Mouse (Mus musculus) megakaryocyte-erythroid progenitor cell, adult 5-6 weeks (primary cell): ENCODE measurements around the gene Nfya. TPM values are rescaled to one million over a fixed set of nuclear protein-coding genes. Genes with fewer than 3 reads are reported as not detected.

Experiments used
- ATAC-seq: replicated peaks from 2 replicates; pipeline ENCODE4 v1.8.0; 2016; ENCODE audit warnings: mild to moderate bottlenecking, inconsistent platforms; ENCODE audit not compliant: severe bottlenecking, poor library complexity, low FRiP score, low TSS enrichment
- total RNA-seq, 2 experiments: library from RNA; stranded (forward) in 1 of 2; stranded (reverse) in 1 of 2; fragments of 200-1000, 215-1000 nt in 1 of 2; fragments of >200 nt in 1 of 2; fragmentation: Nextera tagmentation in 1 of 2; gene quantifications; 2 replicates each; pipeline ENCODE4 v1.2.3; 2014 to 2017

The Nfya gene
- total RNA-seq, 2 experiments from 2014 or later: 55.7 to 89.3 TPM

DNA sequence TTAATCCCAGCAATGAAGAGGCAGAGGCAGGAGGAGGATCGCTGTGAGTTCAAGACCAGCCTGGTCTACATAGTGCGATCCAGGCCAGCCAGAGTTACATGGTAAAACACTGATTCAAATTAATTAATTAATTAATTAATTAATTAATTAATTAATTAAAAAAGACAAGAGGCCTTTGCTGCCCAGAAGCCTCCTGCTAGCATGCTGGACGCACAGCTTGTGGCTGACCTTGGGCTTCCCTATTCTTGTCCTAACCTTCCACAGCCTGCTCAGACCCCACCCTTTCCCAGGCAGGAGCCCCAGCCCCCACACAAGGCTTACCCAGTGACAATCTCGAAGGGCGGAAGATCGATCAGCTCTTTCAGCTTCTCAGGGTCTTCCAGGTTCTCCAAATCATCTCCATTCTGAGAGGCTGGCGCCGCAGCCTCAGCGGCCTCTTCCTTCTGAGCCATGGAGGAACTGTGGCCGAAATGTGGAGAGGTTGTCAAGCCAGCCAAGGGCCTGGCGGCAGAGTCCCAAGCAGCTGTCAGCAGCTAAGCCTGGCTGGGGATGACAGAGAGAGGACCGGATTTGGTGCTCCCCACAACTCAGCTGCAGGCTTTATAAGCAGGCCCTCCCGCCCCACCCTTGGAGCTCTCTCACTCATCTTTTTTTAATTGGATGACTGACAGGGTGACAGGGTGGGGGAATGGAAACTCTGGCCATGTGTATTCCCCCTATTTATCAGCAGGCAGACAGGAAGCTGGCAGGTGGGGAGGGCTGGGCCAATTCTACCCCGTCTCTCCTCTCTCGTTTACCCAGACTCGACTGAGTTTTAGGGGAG lies 22.7 kb upstream of the Nfya start, which contains the start of gene Apobec2:
Gene Apobec2, minus strand, starts transcription at position 773 of the 823 bp plus-strand sequence.
- ATAC-seq: peak; percentile 51

GRCm38 (mm10) chr17:48431054-48431453 lies 21.3 kb upstream of the Nfya start:
- ATAC-seq: no peak

DNA sequence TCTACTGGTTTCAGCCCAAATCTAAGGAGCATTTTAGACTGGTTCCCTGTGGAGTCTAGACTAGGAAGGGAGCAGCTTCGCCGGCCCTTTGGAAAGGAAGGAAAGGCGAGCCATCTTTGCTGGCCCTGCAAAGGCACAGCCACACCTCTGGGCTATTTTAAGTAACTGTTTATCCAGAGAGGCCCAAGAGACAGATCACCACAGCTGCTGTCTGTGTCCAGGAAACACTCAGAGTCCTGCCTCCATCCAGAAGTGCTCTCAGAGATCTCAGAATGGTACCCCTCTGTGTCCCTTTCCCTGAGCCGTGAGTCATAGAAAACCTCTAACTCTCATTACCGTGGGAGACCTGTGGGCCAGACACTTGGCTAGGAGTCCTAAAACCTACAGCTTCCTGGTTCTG lies 20.7 kb upstream of the Nfya start:
- ATAC-seq: no peak

GRCm38 (mm10) chr17:48427852-48428530 lies 18.3 kb upstream of the Nfya start:
- peak; percentile 31; the same call in 1 of the 2 replicates for ATAC-seq

DNA sequence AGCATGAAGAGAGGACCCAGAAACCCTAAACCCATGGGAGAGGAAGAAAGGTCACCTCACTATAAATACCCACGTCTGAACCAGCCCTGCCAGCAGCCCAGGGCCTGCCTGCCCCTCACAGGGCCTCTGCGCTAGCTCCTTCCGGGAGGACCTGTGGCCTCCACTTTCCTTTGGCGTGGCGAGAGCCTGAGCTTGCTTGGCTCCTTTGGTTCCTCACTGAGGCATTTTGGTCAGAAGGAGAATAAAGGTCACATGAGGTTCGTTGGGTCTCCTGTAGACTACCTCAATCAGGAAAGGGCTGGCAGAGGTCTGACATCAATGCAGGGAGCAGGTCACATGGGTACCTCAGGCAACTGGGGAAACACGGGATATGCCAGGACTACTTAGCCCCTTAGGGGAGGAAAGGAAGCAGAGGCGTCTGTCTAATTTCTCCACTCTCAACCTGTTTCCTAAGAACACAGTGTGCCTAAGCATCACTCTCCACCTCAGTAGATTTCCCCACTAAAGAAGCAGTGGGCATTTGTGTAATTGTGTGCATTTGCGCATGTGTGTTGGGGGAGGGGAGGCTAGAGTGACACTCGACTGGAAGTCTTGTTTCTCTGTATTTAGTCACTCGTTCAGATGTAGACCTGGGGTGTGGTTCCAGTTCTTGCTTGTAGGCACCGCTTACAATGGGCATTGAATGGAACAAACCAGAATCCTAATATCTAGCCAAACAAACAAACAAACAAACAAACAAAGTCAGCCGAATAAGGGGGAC lies 17.5 kb upstream of the Nfya start:
- ATAC-seq: no peak

- peak; percentile 95 for ATAC-seq
Measured at GRCm38 (mm10) chr17:48425823-48426612, 16.3 kb upstream of the Nfya start.

DNA sequence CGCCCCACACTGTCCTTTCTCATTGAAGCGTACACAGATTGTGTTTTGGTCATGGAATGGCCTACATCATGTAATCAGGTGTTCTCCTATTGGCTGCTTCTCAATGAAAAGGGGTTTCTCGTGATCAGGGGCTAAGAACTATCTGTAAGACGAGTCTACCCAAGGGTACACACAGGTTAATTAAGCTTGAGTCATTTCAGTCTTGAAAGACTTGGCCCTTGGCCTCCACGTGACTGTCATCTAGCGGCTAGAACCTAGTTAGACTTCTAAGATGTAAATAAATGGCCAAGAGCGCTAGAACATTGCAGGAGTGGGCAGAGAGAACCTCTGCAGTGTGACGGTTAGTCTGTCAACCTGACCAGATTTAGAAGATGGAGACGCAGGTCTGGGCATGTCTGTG lies 14.5 kb upstream of the Nfya start:
- no peak for ATAC-seq

GRCm38 (mm10) chr17:48419571-48419970 lies 9.9 kb upstream of the Nfya start:
- no peak for ATAC-seq

- no peak for ATAC-seq
Measured at GRCm38 (mm10) chr17:48418781-48419180, 9.1 kb upstream of the Nfya start.

- no peak for ATAC-seq
Measured at GRCm38 (mm10) chr17:48418174-48418573, 8.5 kb upstream of the Nfya start.

- peak; percentile 78 for ATAC-seq
Measured at GRCm38 (mm10) chr17:48417521-48417920, 7.8 kb upstream of the Nfya start.

GRCm38 (mm10) chr17:48416425-48417195 lies 6.9 kb upstream of the Nfya start:
- peak; percentile 87 for ATAC-seq

GRCm38 (mm10) chr17:48416011-48416410 lies 6.3 kb upstream of the Nfya start:
- ATAC-seq: no peak

GRCm38 (mm10) chr17:48411241-48411640 lies 1.5 kb upstream of the Nfya start:
- ATAC-seq: no peak

DNA sequence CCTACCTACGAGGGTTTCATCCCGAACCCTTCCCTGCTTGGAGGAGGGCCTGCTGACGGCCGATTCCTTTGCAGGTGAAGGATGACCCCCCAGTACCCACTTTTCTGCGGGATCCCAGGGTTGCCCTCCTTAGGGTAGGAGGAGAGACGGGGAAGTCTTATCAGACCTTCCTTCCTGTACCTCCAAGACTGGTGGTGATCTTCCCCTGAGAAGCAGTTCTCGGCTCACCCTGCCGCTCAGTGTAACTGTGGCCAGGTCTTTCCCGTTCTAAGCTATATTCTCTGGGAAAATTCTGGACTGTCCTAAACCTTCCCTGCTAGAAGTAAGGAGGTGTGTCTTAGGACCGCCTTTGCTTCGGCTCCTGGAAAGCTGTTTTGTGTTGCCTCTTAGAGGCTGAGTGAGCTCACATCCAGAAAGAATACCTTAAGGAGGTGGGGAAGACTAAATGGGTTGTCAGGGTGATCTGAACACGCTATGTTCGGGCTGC lies 636 bp upstream of the Nfya start:
- ATAC-seq: peak; percentile 49

DNA sequence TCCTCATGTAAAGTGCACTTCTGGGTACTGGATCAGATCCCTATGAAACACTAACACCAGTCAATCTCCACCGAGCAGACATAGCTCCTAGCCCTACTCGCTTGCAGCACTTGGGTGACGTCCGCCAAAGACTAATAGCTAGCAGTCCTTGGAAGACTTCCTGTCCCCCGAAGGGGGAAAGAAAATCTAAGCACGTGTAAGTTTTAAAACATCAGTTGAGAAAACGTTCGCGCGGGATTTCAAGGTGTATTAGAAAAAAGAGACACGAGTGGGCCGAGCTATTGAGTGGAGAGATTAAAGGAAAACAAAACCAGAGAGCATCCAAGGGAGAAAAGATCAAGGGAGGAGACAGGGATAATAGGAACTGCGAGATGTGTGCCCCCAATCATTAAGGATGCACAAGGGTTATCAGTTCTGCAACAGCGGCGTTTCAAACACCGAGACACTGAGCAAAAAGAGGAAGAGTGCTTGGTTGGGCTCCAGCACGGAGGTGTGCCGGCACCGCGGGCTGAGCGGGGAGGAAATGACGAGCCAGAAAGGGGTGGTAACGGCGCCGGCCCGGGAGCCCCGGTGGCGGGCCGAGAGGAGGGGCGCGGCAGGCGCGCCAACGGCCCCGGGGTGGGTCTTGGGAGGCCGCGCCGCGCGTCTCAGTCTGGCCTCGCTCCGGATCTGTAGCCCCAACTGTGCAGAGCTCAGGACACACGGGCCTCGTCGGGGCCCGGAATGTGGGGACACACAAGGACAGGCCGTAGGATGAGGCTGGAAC lies 997 bp downstream of the Nfya start:
- ATAC-seq: peak; percentile 29

DNA sequence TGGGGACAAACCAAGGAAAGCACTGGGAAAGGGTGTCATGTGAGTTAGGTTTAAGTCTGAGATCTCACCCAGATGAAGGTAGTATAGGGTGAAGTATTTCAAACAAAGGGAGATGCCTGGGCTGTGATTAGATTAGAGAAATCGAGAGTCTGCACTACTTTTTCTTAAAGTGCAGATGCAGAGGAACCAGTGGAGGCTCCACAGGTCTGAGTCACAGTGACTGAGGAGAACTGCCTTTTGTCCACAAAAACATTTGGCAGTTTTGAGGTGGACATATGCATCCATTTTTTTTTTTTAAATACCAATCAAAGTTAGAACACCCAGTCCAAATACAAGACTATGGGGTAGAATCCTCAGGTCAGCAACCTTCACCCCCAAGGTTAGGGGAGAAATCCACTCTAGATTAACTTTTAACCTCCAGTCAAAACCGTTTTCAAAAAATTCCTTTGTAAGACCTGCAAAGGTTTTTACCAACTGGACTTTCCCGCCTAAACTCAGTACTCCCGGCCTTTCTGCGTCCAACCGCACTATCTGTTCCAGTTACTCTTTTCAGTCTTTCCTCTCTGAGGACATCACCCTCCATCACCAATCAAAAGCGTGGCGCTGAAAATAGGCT lies 1.7 kb downstream of the Nfya start:
- ATAC-seq: no peak
